Mouse (Mus musculus) liver, embryonic 16.5 days (tissue): ENCODE data around the gene Cox17. TPM values are rescaled to one million over a fixed set of nuclear protein-coding genes. Genes with fewer than 3 reads are reported as not detected.

ENCODE experiments used
- ATAC-seq: fragments of 200-750 bp; cut with Nextera tagmentation; 2 replicates; pipeline ENCODE4 v1.8.0; 2017; ENCODE audit warnings: low read depth, mild to moderate bottlenecking, moderate number of reproducible peaks, moderate library complexity
- H3K27ac ChIP-seq: fragments of 300-500 bp; sonication (generic); 2 replicates; pipeline ENCODE4 v1.5.1; 2014; ENCODE audit warnings: mild to moderate bottlenecking, low read length
- H3K27me3 ChIP-seq: fragments of 300-500 bp; sonication (generic); 2 replicates; pipeline ENCODE4 v1.6.1; 2014; ENCODE audit warnings: low read depth, low read length, mixed read lengths; ENCODE audit not compliant: control insufficient read depth, insufficient read depth
- H3K36me3 ChIP-seq: fragments of 300-500 bp; sonication (generic); 2 replicates; pipeline ENCODE4 v1.6.1; 2014; ENCODE audit warnings: mild to moderate bottlenecking; ENCODE audit not compliant: control insufficient read depth, insufficient read depth
- H3K4me1 ChIP-seq: fragments of 300-500 bp; sonication (generic); 2 replicates; pipeline ENCODE4 v1.6.1; 2014; ENCODE audit warnings: low read depth, low read length, mixed read lengths; ENCODE audit not compliant: control insufficient read depth
- H3K4me2 ChIP-seq: fragments of 300-500 bp; sonication (generic); 2 replicates; pipeline ENCODE4 v1.6.1; 2014; ENCODE audit warnings: low read depth, low read length, mixed read lengths
- H3K4me3 ChIP-seq: fragments of 300-500 bp; sonication (generic); 2 replicates; pipeline ENCODE4 v1.5.1; 2014; ENCODE audit warnings: low read depth, mild to moderate bottlenecking, low read length
- H3K9ac ChIP-seq: fragments of 300-500 bp; sonication (generic); 2 replicates; pipeline ENCODE4 v1.6.1; 2014; ENCODE audit warnings: low read depth, low read length
- H3K9me3 ChIP-seq: fragments of 300-500 bp; sonication (generic); replicated peaks from 2 replicates; pipeline ENCODE4 v1.6.1; 2016; ENCODE audit warnings: low read length; ENCODE audit not compliant: control insufficient read depth
- WGBS: fragments of 180-500 bp; shearing (Covaris S2); extraction: QIAGEN DNeasy Blood & Tissue Kit; methylation state at CpG from one replicate; pipeline ENCODE4 v1.1.7; 2014; ENCODE audit not compliant: insufficient replicate concordance; 5-methylcytosine and 5-hydroxymethylcytosine counted together
- polyA plus RNA-seq: library from polyadenylated mRNA; unstranded; fragments of >200 nt; fragmentation: Nextera tagmentation; extraction: Ambion mirVana; gene quantifications from 2 replicates; pipeline ENCODE4 v1.2.1, GENCODE M21; 2015

Gene Cox17
- polyA plus RNA-seq, 1 experiment from 2014 or later, result 209 TPM

DNA sequence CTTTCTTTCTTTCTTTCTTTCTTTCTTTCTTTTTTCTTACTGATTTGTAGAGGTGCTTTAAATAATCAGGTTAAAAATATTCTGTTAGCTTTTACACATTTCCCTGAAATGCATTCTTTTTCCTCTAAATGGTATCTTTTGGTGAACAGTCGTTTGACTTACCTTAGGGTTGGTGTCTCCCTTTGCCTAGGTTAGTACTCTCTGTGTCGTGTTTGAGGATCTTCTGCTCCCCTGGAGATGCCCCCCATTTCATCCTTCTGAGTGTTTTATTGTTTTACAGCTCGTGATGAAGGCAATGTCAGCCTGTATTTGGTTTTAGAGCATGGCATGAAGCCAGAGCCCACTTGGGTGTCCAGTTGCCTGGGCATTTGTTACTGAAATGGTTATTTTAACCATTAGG is 32.7 kb downstream of the Cox17 start:
- no peak overlapping the region for H3K4me2 ChIP-seq

DNA sequence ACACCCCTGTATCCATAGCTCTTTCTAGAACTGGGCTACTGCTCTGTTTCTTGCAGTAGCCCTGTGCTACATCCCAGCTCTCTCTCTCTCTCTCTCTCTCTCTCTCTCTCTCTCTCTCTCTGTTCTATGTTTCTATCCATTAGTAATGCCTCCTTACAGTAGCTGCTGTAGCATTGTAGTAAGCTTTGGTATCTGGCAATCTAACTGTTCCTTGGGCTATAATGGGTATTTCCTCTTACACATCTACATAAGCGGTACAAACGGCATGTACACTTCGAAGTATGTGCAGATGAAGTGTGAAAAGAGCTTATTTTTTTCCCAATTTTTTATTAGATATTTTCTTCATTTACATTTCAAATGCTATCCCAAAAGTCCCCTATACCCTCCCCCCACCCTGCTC is 33.1 kb downstream of the Cox17 start:
- H3K4me2 ChIP-seq, result no peak overlapping the region
- no peaks in the 10 kb centered on the region for H3K27me3 ChIP-seq
- peaks cover 55% of the 10 kb centered on the region for H3K4me1 ChIP-seq
- peaks cover 11% of the 10 kb centered on the region for H3K36me3 ChIP-seq
- no peak overlapping the region for H3K4me3 ChIP-seq
- 73% methylated on average over 3 of the region's 3 CpGs for WGBS
- no peak overlapping the region for H3K9ac ChIP-seq
- H3K27ac ChIP-seq, result no peak overlapping the region
- H3K9me3 ChIP-seq, result no peaks in the 10 kb centered on the region
- ATAC-seq, result no peak

More for the DNA sequence above, 32.7 kb downstream of the Cox17 start:
- Histone ChIP-seq H3K36me3 (peaks cover 11% of the 10 kb centered on the region), H3K27me3 (no peaks in the 10 kb centered on the region), H3K4me1 (peaks cover 55% of the 10 kb centered on the region), H3K9ac (no peak overlapping the region), H3K27ac (no peak overlapping the region), H3K9me3 (no peaks in the 10 kb centered on the region), H3K4me3 (no peak overlapping the region)
- WGBS, result 43% methylated on average over 3 of the region's 3 CpGs
- no peak for ATAC-seq

DNA sequence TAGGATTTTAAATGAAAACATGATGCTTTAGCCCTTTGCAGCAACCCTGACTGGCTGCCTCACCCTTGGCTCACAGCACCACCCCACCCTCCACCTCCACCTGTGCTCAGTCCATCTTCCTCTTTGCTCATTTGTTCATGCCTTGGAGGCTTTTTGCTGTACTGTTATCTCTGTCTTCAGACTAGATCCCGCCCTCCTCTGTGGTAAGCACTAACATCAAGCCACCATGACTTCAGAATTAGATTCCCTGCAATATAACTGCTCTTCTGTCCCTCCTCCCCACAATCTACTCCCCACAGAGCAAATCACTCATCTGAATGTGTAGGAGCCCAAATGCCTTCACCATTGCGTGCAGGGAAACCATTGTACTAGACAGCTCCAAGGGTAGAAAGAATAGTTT is 36.9 kb downstream of the Cox17 start:
- 37% methylated on average over 2 of the region's 2 CpGs for WGBS
- Histone ChIP-seq H3K9me3 (no peaks in the 10 kb centered on the region), H3K9ac (no peak overlapping the region), H3K4me3 (no peak overlapping the region), H3K27ac (peak overlapping the region; percentile 73), H3K36me3 (peaks cover 2% of the 10 kb centered on the region; the same call in 1 of the 2 replicates), H3K4me2 (no peak overlapping the region), H3K27me3 (no peaks in the 10 kb centered on the region), H3K4me1 (peaks cover 52% of the 10 kb centered on the region)
- ATAC-seq, result peak; percentile 78

DNA sequence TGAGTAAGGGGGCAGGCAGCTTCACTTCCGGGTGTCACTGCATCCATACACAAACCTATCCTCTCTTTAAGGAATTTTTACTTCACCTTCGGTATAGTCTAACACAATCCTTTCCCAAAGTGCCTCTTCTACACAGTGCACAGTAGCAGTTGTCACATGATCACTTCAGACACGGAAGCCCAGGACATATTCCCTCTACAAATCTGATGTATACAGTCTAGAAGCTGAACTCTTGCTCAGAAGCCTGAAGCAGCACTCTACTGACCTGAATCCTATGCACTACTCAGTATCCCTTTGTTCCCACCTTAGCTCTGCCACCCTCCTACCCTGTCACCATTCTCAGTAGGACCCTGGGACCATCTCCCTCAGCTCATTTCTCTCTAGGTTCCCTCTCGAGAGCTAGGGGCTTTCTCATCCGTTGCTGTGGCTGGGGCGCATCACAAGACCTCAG is 38.4 kb downstream of the Cox17 start:
- H3K27ac ChIP-seq, result peak overlapping the region; percentile 12; the same call in 1 of the 2 replicates
- H3K4me1 ChIP-seq, result peaks cover 43% of the 10 kb centered on the region
- H3K36me3 ChIP-seq, result no peaks in the 10 kb centered on the region
- no peaks in the 10 kb centered on the region for H3K9me3 ChIP-seq
- no peak overlapping the region for H3K4me2 ChIP-seq
- WGBS, result 75% methylated on average over 6 of the region's 6 CpGs
- no peak for ATAC-seq
- H3K9ac ChIP-seq, result 0 out of 2 replicates have a peak overlapping the region, but pooled peaks have one; percentile 5
- H3K27me3 ChIP-seq, result no peaks in the 10 kb centered on the region
- H3K4me3 ChIP-seq, result no peak overlapping the region

DNA sequence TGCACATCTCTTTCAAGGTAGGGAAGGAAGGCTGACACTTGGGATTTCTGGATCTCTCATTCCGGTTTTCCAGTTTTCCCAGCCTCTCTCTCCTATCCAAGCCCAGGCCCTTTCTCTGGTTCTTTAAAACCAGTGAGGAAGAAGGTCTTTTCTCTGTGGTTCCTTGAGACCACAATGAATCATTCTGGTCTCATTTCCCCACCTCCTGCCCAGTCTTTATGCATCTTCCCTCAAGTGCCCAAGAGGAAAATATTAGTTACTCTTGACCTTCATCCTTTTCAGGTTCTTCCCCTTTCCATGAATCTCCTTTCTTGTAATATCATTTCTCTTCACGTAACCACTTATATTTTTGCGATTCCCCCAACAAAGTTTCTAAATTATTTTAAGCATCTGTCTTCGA is 38.9 kb downstream of the Cox17 start:
- ATAC-seq, result no peak
- H3K4me1 ChIP-seq, result peaks cover 43% of the 10 kb centered on the region
- H3K27me3 ChIP-seq, result no peaks in the 10 kb centered on the region
- no peak overlapping the region for H3K4me2 ChIP-seq
- no peaks in the 10 kb centered on the region for H3K9me3 ChIP-seq
- H3K36me3 ChIP-seq, result no peaks in the 10 kb centered on the region
- WGBS, result 79% methylated on average over 4 of the region's 4 CpGs
- no peak overlapping the region for H3K4me3 ChIP-seq
- H3K27ac ChIP-seq, result no peak overlapping the region
- no peak overlapping the region for H3K9ac ChIP-seq

DNA sequence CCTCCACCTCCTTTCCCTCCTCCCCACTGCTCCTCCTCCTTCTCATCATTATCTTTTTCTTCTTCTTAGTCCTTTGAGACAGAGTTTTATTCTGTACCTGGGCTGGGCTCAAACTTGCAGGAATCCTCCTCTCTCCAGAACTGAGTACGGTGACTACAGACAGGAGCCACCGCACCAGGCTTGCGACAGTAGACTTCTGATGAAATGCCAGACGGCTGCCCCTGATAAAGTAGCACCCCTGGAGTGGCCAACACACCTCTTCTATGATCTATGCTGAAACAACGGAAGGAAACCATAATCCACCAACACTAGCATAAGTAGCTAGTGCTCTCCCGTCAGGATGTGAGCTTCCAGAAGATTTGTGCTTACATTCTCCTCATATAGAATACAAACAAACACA is 40.6 kb downstream of the Cox17 start:
- Histone ChIP-seq H3K4me3 (no peak overlapping the region), H3K9me3 (no peaks in the 10 kb centered on the region), H3K4me1 (peaks cover 43% of the 10 kb centered on the region), H3K36me3 (no peaks in the 10 kb centered on the region), H3K9ac (no peak overlapping the region), H3K27ac (peak overlapping the region; percentile 52; the same call in 1 of the 2 replicates), H3K27me3 (no peaks in the 10 kb centered on the region), H3K4me2 (0 out of 2 replicates have a peak overlapping the region, but pooled peaks have one; percentile 2)
- peak; percentile 65 for ATAC-seq
- WGBS, result 24% methylated on average over 6 of the region's 6 CpGs

DNA sequence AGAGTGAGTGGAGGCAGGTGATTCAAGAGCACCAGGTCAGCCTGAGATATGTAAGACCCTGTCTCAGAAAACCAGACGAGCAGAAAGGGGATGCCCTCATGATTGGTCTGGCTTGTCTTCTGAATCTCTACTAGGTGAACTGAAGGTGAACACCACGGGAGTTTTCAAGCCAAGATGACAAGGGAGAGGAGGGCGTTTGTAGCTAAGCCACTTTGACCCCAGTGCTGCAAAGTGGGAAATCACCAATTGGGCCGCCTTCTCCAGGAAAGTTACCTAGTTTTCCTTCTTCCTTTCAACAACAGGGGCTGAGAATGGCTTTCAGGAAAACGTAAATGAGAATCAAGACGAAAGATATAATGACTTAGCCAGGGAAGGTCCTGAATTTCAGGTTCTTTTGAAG is 42.0 kb downstream of the Cox17 start:
- H3K4me2 ChIP-seq, result no peak overlapping the region
- no peak overlapping the region for H3K9ac ChIP-seq
- no peaks in the 10 kb centered on the region for H3K27me3 ChIP-seq
- peaks cover 32% of the 10 kb centered on the region for H3K4me1 ChIP-seq
- no peak overlapping the region for H3K4me3 ChIP-seq
- no peaks in the 10 kb centered on the region for H3K36me3 ChIP-seq
- 67% methylated on average over 6 of the region's 6 CpGs for WGBS
- H3K27ac ChIP-seq, result no peak overlapping the region
- H3K9me3 ChIP-seq, result no peaks in the 10 kb centered on the region
- ATAC-seq, result no peak

DNA sequence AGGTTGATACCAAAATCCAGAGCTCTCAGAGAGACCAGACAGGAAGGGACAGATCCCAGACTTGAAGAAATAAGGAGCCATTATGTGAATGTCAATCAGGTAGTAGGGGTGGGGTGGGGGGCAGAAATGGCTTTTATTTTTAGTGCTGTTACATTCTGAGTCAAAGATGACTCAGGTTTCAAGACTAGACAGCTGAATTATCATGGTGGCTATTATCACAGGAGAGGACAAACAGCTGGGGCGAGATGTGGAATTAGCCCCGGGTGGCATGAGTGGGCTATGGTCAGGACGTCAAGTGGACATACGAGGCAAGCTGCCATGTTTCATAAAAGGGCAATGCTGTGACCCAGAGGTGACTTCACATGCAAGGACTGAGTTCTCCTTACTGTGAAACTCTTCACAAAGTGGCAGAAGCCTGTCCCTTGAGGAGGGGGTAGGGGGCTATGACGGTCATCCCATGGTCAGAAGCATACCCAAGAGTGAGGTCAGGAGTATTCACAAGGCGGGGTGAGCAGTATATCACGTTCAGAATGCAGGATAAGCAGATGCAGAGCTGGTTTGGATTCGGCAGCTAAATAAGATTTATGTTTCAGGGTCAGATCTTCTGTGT is 42.6 kb downstream of the Cox17 start:
- Histone ChIP-seq H3K9me3 (no peaks in the 10 kb centered on the region), H3K4me2 (no peak overlapping the region), H3K9ac (no peak overlapping the region), H3K4me3 (no peak overlapping the region), H3K36me3 (no peaks in the 10 kb centered on the region), H3K27me3 (no peaks in the 10 kb centered on the region), H3K27ac (no peak overlapping the region), H3K4me1 (peaks cover 26% of the 10 kb centered on the region)
- no peak for ATAC-seq
- 67% methylated on average over 8 of the region's 8 CpGs for WGBS

DNA sequence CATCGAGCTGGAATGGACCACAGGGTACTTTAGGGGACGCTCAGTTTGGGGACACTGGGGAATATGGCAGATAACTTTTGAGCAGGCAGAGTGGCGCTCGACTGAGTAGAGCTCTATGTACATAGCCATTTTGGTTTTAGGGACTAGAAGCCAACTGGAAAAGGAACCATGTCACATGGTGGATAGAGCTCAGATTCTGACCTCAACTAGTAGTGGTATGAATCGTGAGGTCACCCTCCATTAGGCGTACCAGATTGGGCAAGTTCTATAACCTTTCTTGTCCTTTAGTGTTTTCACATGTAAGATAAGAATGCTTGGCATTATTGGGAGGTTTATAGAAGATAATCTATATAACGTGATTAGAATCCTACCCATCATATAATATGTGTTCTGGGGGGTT is 43.5 kb downstream of the Cox17 start:
- Histone ChIP-seq H3K4me1 (peaks cover 17% of the 10 kb centered on the region), H3K4me3 (no peak overlapping the region), H3K9ac (no peak overlapping the region), H3K36me3 (no peaks in the 10 kb centered on the region), H3K4me2 (no peak overlapping the region), H3K27ac (no peak overlapping the region), H3K9me3 (no peaks in the 10 kb centered on the region), H3K27me3 (no peaks in the 10 kb centered on the region)
- no peak for ATAC-seq
- WGBS, result 76% methylated on average over 7 of the region's 7 CpGs
